Mouse (Mus musculus): ENCODE data around the gene Crebbp.

GRCm38 (mm10) chr16:4036807-4037206 lies 177.0 kb downstream of the Crebbp start, which contains the start of gene Dnase1:
- TF ChIP-seq CTCF (IDR thresholded peaks at IDR 0.05; ENCODE audit: borderline replicate concordance, extremely low read depth, insufficient read depth, insufficient read length) (no peak), POLR2A (IDR thresholded peaks at IDR 0.05; ENCODE audit: borderline replicate concordance, extremely low read depth, insufficient read depth, insufficient read length, poor library complexity, severe bottlenecking) (no peak)
